Mouse (Mus musculus): ENCODE measurements around the gene Fbxl16.

The Fbxl16 gene

DNA sequence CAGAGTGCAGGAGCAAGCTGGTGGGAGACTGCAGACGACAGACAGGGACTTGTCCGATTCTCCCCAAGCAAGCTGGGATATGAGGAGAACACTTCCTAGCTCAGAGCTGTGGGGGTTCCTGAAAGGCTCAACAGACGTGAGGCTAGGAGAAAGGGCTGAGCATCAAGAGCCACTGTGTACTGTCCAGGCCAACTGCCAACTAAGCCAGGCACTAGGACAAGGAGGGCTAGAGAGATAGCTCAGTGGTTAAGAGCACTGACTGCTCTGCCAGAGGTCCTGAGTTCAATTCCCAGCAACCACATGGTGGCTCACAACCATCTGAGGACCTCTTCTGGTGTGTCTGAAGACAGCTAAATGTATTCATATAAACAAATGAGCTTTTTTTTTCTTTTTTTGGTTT lies 33.6 kb downstream of the Fbxl16 start:
- DNase-seq (ENCODE audit: low spot score): no peak

DNA sequence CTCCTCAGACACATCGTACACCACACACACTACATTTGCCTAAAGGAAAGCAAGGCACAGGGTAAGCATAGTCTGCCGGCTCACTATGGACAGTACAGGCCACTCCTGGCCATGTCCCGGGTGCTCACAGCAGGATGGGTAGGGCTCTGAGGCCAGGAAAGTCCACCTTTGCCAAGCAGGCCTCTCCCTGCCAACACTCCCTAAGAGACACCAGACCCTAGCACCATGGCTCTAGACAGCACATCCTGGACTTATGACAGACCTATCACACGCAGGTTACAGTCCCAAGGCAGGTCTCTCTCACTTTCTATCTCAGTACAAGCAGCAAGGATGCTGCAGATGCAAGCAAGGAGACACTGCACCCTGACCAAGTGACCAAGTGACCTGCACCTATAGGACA lies 34.2 kb downstream of the Fbxl16 start:
- no peak for DNase-seq (ENCODE audit: low spot score)

DNA sequence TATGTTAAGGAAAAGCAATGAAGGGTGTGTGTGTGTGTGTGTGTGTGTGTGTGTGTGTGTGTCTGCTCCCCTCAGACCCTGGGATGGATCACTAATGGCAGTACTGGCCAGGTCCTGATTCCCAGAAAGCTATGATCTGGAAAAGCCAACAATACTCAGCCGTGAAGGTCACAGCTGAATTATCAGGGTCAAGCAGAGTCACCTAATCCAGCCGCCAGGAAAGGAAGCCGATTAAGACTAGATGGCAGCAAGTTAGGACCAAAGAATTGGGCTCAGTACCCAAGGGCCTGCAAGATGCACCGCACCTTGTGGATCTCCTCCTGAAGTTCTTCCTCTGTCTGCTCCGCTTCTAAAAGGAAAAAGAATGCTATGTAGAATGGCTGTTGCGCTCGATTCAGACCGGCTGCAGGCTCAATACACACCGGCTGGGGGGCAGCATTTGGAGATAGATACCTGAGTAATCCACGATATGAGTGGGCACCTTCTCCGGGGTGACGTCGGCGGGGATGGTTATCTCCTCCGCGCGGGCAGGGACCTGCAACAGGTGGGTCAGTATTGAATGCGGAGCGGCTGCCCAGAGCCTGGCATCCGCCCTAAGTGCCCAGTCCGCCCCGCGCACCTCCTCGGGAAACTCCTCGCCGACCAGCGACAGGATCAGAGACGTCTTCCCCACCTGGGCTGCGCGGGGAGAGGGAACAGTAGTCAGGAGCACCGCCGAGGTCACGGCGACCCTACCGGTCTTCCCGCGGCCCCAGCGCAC lies 34.9 kb downstream of the Fbxl16 start:
- peak; percentile 14 for DNase-seq (ENCODE audit: low spot score)

DNA sequence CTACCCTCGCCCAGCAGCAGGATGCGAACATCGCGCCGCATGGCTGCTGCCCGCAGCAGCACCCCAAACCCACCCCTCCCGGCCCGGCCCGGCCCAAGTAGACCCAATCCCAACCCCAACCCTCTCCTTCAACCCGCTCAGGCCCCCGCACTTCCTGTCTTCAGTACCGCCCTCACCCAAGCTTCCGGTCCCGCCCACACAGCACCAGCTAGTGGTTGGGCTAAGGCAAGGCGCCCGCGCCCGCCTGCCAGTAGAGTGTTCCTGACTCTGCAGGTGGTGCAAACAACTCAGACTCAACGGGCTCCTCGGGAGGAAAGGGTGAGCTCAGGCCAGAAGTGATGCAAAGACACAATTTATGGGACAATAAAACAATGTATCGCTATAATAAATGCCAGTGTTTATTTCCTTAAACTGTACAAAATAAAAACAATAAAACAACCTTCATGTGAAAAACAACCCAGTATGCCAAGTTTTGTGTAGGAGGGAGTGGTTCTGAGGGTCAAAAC lies 35.6 kb downstream of the Fbxl16 start, which contains the start of gene Rhot2:
Gene Rhot2, minus strand, starts transcription at position 456 of the 506 bp plus-strand sequence.
- DNase-seq (ENCODE audit: low spot score): peak; percentile 97

DNA sequence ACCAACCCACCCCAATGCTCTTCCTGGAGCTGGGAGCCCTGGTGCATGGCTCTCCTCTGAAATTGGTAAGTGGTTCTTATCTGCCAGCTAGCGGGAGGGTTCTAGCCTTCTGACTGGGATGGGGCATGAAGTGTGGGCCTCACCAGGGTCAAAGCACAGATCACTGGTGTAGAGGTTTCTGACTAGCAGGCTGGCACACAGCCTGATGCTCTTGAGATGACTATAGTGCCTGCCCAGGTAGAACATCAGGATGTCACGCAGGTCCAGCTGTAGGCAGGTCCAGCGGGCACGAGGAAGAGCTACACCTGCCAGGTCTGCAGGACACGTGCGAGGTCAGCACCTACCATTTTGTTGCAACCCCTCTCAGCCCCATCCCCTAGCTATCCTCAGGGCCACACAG lies 51.3 kb downstream of the Fbxl16 start:
- DNase-seq (ENCODE audit: low spot score): no peak

DNA sequence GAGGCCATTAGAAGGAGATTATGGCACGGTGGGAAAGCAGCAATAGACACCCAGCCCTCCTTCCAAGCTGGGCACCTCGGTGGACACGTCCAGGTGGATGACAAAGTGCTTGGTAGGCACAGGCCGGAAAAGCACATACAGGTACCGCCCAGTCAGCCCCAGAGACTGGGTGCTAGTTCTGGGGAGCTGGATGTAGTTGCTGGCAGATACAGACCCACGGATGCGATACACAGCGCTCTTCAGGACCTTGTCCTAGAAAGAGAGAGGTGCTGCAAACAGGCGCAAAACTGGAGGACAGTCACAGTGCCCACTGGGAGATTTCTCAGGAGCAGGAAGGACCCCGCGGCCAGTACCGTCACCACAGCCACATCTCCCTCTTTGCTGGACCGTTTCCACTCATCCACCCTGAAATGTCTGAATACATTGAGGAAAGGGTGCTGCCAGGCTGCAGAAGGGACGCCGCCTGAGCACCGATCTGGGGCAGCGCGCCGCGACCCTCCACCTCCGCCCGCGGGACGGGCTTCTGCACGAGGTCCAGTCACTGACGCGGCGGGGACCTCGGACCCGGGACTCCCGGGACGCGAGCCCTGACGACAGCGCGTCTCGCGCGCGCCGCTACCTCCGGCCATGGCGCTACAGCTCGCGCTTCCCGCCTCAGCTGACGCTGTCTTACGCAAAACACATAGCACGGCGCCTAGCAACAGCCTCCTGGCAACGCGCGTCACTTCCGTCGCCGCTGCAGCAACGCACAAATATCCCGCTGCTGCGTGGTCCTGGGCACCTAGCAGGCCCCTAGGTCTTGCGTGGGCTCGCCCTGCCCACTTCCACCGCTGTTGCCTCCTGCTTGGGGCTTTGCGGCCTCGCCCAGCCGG lies 52.2 kb downstream of the Fbxl16 start, which contains the start of gene Wdr90:
Gene Wdr90, minus strand, starts transcription at position 670 of the 872 bp plus-strand sequence.
- DNase-seq (ENCODE audit: low spot score): peak; percentile 95

DNA sequence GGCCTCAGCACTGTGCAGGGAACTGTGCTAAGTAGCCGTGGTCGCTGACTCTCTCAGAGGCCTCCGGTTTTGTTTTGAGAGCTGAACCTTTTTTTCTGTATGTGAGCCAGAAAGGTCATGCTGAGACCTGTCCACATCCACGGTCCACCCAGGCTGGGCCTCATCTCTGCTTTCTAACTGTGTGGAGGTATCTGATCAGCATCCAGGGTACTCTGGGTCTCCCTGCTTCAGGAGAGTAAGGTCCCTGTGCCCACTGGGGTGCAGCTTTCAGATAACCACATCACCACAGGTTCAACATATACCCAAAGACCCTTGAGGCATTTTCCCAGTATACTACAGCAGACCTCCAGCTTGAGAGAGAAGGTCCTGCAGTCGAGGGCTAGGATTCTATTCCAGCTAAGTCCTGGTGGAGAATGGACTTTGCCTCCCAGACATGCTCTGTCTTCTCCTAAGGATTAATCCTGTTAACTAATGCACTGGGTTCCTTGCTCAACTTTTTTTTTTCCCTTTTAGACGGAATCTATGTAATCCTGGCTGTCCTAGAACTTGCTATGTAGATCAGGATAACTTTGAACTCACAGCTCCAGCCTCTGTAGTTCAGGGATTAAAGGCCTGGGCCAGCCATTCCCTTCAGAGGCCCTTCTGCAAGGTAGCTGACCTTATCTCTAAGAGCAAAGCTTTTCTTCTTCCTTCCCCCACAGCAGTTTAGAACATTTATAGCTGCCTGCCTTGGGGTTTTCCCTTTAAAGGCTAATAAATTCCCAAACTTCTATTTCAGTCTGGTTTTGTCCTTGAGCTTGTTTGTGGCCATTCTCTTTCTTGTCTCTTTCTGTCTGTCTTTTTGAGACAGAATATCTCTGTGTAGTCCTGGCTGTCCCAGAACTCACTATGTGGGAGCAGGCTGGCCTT lies 53.1 kb downstream of the Fbxl16 start:
- DNase-seq (ENCODE audit: low spot score): no peak

DNA sequence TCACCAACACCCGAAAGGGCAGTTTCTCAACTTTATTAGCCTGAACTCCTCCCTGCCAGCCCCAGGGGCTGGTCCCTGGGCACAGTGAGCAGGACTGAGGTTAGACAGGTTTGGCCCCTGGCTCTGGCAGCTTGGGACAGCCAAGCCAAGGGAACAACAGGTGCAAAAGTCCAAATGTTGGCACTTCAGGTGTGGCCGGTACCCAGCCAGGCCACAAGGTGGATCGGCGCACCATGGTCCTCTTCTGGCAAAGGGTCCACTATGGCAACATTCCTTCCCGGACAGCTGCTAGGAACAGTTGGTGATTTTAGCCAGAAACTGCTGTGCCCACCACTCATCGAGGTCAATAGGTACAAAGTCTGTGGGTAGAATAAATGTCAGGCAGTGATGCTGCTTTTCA lies 54.8 kb downstream of the Fbxl16 start:
- no peak for DNase-seq (ENCODE audit: low spot score)

DNA sequence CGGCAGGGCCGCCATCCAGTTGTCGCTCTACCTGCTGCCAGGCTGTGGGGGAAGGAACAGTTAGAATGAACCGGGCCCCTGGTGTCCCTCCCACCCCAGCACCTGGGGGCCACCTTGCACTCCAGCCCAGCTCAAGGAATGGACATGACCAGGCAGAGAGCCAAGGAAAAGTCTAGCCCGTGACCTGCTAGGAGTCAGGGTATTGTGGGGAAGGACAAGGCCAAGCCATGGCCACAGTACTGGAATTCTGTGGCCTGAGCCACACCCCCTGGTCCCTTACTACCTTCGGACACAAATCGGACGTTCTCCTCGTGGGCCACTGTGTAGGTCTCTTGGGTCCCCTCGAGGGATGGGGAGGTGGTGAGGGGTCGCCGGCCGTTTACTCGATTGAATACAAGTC lies 55.4 kb downstream of the Fbxl16 start:
- no peak for DNase-seq (ENCODE audit: low spot score)

DNA sequence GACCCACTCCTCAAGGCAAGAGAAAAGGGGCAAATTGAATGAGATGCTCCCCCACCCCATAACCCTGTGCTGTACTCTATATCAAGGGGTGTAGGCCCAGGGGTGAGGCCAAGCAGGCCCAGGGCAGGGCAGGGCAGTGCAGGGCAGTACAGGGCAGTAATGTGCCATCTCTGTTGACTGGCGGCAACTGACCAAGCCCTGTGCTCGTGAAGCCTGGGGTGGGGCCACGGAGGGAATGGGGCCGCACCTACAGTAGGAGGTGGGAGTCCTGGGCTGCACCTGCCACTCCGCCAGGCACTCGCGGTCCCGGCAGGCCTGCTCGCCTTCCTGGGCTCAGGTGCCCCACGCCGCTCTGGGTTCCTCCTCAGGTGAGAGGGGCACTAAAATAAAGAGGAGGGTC lies 56.4 kb downstream of the Fbxl16 start:
- DNase-seq (ENCODE audit: low spot score): no peak

DNA sequence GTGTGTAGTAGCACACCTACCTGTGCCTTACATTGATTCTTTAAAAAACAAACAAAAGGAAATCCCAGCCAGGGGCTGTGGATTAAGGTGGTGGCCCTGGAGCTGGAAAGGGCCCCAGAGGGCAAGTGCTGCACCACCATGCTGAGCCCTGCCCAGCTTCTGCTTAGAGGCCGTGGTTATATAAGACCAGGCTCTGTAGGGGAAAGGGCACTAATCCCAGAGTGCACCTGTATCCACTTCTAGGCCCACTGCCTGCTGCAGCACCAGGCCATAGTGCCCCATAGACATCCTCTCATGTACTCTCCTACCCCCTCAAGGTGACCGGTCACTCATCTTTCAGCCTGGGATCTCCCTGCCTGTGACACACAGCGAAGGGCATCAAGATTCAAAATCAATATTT lies 57.3 kb downstream of the Fbxl16 start:
- DNase-seq (ENCODE audit: low spot score): no peak

DNA sequence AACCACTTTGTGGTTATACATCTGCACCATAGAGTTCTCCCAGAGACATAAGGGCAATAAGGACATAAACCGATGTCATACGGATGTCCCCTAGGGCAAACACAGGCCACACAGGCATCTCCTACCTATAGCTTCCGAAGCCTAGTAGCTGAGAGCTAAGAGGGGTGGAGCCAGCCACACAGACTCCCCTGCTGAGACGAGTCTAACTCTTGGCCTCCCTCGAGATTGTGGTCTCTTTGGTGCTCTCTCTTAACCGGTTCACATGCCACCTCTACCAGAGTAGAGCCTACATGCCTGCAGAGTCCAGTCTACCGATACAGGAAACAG lies 58.6 kb downstream of the Fbxl16 start:
- peak; percentile 35 for DNase-seq (ENCODE audit: low spot score)

DNA sequence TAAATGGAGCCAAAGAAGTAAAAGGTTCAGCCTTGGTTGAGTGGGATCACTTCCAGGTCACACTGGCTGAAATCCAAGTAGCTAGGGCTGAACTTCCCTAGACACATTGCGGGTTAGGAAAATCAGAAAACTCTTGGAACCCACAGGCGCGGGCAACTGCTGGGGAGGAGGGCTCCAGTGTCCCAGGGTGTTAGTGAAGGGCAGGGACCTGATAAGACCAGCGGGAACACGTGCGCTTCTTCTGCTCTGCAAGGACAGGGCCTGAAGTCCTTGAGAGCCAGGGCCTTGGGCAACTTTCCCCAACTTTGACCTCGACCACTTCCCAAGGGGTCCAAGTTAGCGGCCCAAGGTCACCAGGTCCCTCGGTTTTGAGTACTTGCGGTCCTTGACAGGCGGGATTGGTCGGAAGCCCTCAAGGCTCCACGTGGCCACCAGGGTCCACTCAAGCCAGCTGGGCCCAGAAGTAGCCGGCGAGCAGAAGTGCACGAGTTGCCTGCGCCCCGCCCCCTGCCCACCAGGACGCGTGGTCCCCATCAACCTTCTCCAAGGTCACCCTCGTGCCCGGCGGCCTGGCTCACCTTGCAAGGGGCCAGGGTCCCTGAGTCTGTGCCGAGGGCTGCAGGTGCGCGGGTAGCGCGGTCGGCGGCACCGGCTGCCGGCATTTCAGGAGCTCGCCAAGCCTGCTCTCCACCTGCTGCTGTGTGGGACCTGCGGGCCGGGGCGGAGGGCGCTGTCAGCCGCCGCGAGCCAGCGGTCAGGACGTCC lies 59.1 kb downstream of the Fbxl16 start:
- peak; percentile 65 for DNase-seq (ENCODE audit: low spot score)

DNA sequence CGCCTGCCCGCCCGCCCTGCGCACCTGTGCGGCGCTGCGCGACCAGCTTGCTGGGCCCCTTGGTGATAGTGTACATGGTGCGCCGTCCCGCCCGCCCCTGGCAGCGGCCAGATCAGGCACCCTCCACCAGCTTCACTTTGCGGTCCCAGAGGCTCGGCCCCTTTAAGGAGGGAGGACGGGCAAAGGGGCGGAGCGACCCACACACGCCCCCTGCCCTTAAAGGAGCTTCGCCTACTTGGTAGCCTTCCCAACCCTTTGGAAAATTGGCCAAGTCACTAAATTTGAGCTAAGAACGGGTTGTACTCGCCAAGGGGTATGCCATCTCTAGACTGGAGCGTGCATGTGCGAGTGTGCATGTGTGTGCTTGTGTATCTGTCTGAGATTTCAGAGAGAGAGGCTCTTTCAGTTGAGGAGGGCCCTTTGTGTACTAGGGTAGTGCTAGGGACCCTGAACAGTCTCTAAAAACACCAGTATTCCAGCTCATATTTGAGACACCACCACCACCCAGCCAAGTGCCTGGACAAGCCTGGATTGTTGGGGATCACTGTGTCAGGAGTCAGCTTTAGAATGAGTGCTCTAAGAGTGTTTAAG lies 59.8 kb downstream of the Fbxl16 start, which contains the start of gene Mcrip2:
Gene Mcrip2, minus strand, starts transcription at position 164 of the 591 bp plus-strand sequence.
- peak; percentile 89 for DNase-seq (ENCODE audit: low spot score)

DNA sequence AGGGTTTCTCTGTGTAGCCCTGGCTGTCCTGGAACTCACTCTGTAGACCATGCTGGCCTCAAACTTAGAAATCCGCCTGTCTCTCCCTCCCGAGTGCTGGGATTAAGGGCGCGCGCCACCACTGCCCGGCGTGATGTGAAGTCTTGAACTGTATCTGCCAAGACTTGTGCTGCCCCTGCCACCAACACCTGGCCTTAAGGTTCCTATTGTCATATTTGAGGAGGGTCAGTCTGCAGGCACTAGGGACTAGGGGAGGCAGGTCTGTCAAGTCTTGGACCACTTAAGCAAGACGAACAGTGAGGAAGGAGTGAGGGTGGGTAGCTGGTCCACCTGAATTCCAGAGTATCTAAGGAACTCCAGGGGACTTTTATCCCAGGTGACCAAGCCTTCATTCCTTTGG lies 60.6 kb downstream of the Fbxl16 start:
- DNase-seq (ENCODE audit: low spot score): no peak

DNA sequence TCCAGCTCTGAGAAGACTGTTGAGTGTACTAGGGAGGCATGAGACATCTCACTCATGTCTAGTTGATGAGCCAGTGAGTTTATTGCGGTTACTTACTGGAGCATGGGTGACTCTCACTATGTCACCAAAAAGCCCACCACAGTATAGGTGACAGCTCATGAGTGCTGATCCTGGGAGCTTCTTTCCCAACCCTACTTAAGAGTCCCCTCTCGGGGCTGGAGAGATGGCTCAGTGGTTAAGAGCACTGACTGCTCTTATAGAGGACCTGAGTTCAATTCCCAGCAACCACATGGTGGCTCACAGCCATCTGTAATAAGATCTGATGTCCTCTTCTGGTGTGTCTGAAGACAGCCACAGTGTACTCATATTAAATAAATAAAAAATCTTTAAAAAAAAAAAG lies 61.1 kb downstream of the Fbxl16 start:
- DNase-seq (ENCODE audit: low spot score): no peak

All from embryo, embryonic 10.5 days (tissue).